Mouse (Mus musculus) T-helper 2 cell (primary cell): ENCODE measurements around the gene Spsb4.

ENCODE experiments used
- in situ Hi-C: fragments of 300-600 bp; cut with MboI, MseI; formaldehyde crosslinking; loops from one replicate; pipeline ENCODE4 v1.15.1; 2025; ENCODE audit warnings: high pct_unique_total_duplicates

Spsb4 gene

GRCm38 (mm10) chr9:96954063-96954809 lies 64.4 kb downstream of the Spsb4 start:
- in situ Hi-C loops = no loop called here

- in situ Hi-C loops = no loop called here
Measured at GRCm38 (mm10) chr9:96953443-96953842, 65.2 kb downstream of the Spsb4 start.

GRCm38 (mm10) chr9:96952310-96952975 lies 66.2 kb downstream of the Spsb4 start:
- in situ Hi-C loops = no loop called here

- in situ Hi-C loops = loop anchor here (25.0 kb wide), 1 partner anchor 1338 kb away; the partner anchor contains the start of gene Nmnat3
Measured at GRCm38 (mm10) chr9:96949551-96949950, 69.1 kb downstream of the Spsb4 start.

- in situ Hi-C loops = loop anchor here (25.0 kb wide), 1 partner anchor 1339 kb away; the partner anchor contains the start of gene Nmnat3
Measured at GRCm38 (mm10) chr9:96948546-96948945, 70.1 kb downstream of the Spsb4 start.

- in situ Hi-C loops = loop anchor here (25.0 kb wide), 1 partner anchor 1340 kb away; the partner anchor contains the start of gene Nmnat3
Measured at GRCm38 (mm10) chr9:96947171-96947570, 71.5 kb downstream of the Spsb4 start.

GRCm38 (mm10) chr9:96944517-96944916 lies 74.1 kb downstream of the Spsb4 start:
- in situ Hi-C loops = loop anchor here (25.0 kb wide), 1 partner anchor 1343 kb away; the partner anchor contains the start of gene Nmnat3

- in situ Hi-C loops = loop anchor here (25.0 kb wide), 1 partner anchor 1344 kb away; the partner anchor contains the start of gene Nmnat3
Measured at GRCm38 (mm10) chr9:96942975-96943374, 75.7 kb downstream of the Spsb4 start.

GRCm38 (mm10) chr9:96938887-96939286 lies 79.8 kb downstream of the Spsb4 start:
- in situ Hi-C loops = loop anchor here (25.0 kb wide), 1 partner anchor 1348 kb away; the partner anchor contains the start of gene Nmnat3

GRCm38 (mm10) chr9:96936427-96936826 lies 82.2 kb downstream of the Spsb4 start:
- in situ Hi-C loops = loop anchor here (25.0 kb wide), 1 partner anchor 1351 kb away; the partner anchor contains the start of gene Nmnat3

GRCm38 (mm10) chr9:96935556-96936300 lies 82.9 kb downstream of the Spsb4 start:
- in situ Hi-C loops = loop anchor here (25.0 kb wide), 1 partner anchor 1352 kb away; the partner anchor contains the start of gene Nmnat3

GRCm38 (mm10) chr9:96934816-96935215 lies 83.8 kb downstream of the Spsb4 start:
- in situ Hi-C loops = loop anchor here (25.0 kb wide), 1 partner anchor 1352 kb away; the partner anchor contains the start of gene Nmnat3

GRCm38 (mm10) chr9:96932751-96933150 lies 85.9 kb downstream of the Spsb4 start:
- in situ Hi-C loops = loop anchor here (25.0 kb wide), 1 partner anchor 1355 kb away; the partner anchor contains the start of gene Nmnat3

- in situ Hi-C loops = no loop called here
Measured at GRCm38 (mm10) chr9:96923577-96924316, 94.9 kb downstream of the Spsb4 start.

- in situ Hi-C loops = no loop called here
Measured at GRCm38 (mm10) chr9:96923119-96923518, 95.5 kb downstream of the Spsb4 start.

- in situ Hi-C loops = loop anchor here (5.0 kb wide), 2 partner anchors 160 to 245 kb away; no protein-coding TSS in a partner anchor
Measured at GRCm38 (mm10) chr9:96916620-96917538, 101.8 kb downstream of the Spsb4 start.

- in situ Hi-C loops = loop anchor here (5.0 kb wide), 2 partner anchors 161 to 246 kb away; no protein-coding TSS in a partner anchor
Measured at GRCm38 (mm10) chr9:96916076-96916475, 102.6 kb downstream of the Spsb4 start.

GRCm38 (mm10) chr9:96914851-96915250 lies 103.8 kb downstream of the Spsb4 start:
- in situ Hi-C loops = loop anchor here (5.0 kb wide), 2 partner anchors 162 to 247 kb away; no protein-coding TSS in a partner anchor

GRCm38 (mm10) chr9:96914005-96914404 lies 104.6 kb downstream of the Spsb4 start:
- in situ Hi-C loops = no loop called here
